Mouse (Mus musculus) cortical plate, adult 2 months (tissue): ENCODE data around the gene Lpcat2. TPM values are rescaled to one million over a fixed set of nuclear protein-coding genes. Genes with fewer than 3 reads are reported as not detected.
"Not testable (repeated sequence)": the region's sequence is repeated elsewhere in the genome, so short reads cannot be mapped to it uniquely, and the experiment has no call there.

ENCODE experiments used
- H3K27ac ChIP-seq: fragments of 200-500 bp; 2 replicates; pipeline ENCODE4 v1.5.1; 2012; ENCODE audit warnings: low read length, control low read depth, inconsistent platforms; ENCODE audit not compliant: insufficient read depth
- H3K4me1 ChIP-seq: fragments of 200-500 bp; 2 replicates; pipeline ENCODE4 v1.6.1; 2011; ENCODE audit warnings: low read length; ENCODE audit not compliant: control insufficient read depth, insufficient read depth
- H3K4me3 ChIP-seq: fragments of 200-500 bp; 2 replicates; pipeline ENCODE4 v1.5.1; 2011; ENCODE audit warnings: mild to moderate bottlenecking, low read length, control low read depth; ENCODE audit not compliant: insufficient read depth
- CTCF ChIP-seq: fragments of 200-500 bp; IDR thresholded peaks from 2 replicates; pipeline ENCODE4 v1.5.1; 2011; ENCODE audit warnings: mild to moderate bottlenecking, control low read depth, low read length; ENCODE audit not compliant: insufficient read depth; ENCODE audit errors: extremely low read depth
- POLR2A ChIP-seq: fragments of 200-500 bp; IDR thresholded peaks from 2 replicates; pipeline ENCODE4 v1.6.1; 2011; ENCODE audit warnings: mild to moderate bottlenecking, low read length, control low read depth; ENCODE audit not compliant: insufficient read depth; ENCODE audit errors: extremely low read depth
- polyA plus RNA-seq: library from polyadenylated mRNA; depleted of rRNA; stranded (reverse); fragments of >200 nt; gene quantifications from 2 replicates; pipeline ENCODE4 v1.2.3, GENCODE M21; 2012

Lpcat2 gene
- polyA plus RNA-seq, 1 experiment: 13.7 TPM

- Histone ChIP-seq H3K27ac (no peak overlapping the region), H3K4me1 (no peaks in the 10 kb centered on the region), H3K4me3 (no peak overlapping the region)
- TF ChIP-seq CTCF (peak; percentile 22; the same call in 1 of the 2 replicates), POLR2A (no peak)
These were observed 28.6 kb downstream of the Lpcat2 start for GRCm38 (mm10) chr8:92883771-92884170.

- H3K4me1 ChIP-seq, H3K4me3 ChIP-seq, H3K27ac ChIP-seq: not testable (repeated sequence)
These were observed 37.1 kb downstream of the Lpcat2 start for GRCm38 (mm10) chr8:92892216-92892615.

GRCm38 (mm10) chr8:92893870-92894269 lies 38.7 kb downstream of the Lpcat2 start:
- Histone ChIP-seq H3K4me1 (no peaks in the 10 kb centered on the region), H3K27ac (no peak overlapping the region), H3K4me3 (no peak overlapping the region)
- TF ChIP-seq CTCF (no peak), POLR2A (no peak)

GRCm38 (mm10) chr8:92895053-92895452 lies 39.9 kb downstream of the Lpcat2 start:
- H3K4me1 ChIP-seq: no peaks in the 10 kb centered on the region
- no peak overlapping the region for H3K4me3 ChIP-seq
- H3K27ac ChIP-seq: no peak overlapping the region
- no peak for TF ChIP-seq POLR2A
- no peak for TF ChIP-seq CTCF

- H3K27ac ChIP-seq: no peak overlapping the region
These were observed 40.9 kb downstream of the Lpcat2 start for GRCm38 (mm10) chr8:92896056-92896455.

GRCm38 (mm10) chr8:92896611-92897010 lies 41.5 kb downstream of the Lpcat2 start:
- TF ChIP-seq POLR2A: no peak
- no peak overlapping the region for H3K4me3 ChIP-seq
- no peaks in the 10 kb centered on the region for H3K4me1 ChIP-seq

More at GRCm38 (mm10) chr8:92896056-92896455, 40.9 kb downstream of the Lpcat2 start:
- H3K4me1 ChIP-seq: no peaks in the 10 kb centered on the region
- H3K4me3 ChIP-seq: no peak overlapping the region
- TF ChIP-seq POLR2A (no peak), CTCF (no peak)

GRCm38 (mm10) chr8:92897794-92898193 lies 42.7 kb downstream of the Lpcat2 start:
- Histone ChIP-seq H3K4me3 (no peak overlapping the region), H3K4me1 (no peaks in the 10 kb centered on the region), H3K27ac (no peak overlapping the region)
- TF ChIP-seq POLR2A: no peak
- no peak for TF ChIP-seq CTCF

More at GRCm38 (mm10) chr8:92896611-92897010, 41.5 kb downstream of the Lpcat2 start:
- no peak overlapping the region for H3K27ac ChIP-seq

GRCm38 (mm10) chr8:92899590-92899989 lies 44.5 kb downstream of the Lpcat2 start:
- no peak overlapping the region for H3K4me3 ChIP-seq
- TF ChIP-seq CTCF (no peak), POLR2A (no peak)
- no peaks in the 10 kb centered on the region for H3K4me1 ChIP-seq
- H3K27ac ChIP-seq: no peak overlapping the region

- no peak within 1 kb of the TSS for H3K4me3 ChIP-seq
- TF ChIP-seq CTCF: no peak
- H3K27ac ChIP-seq: no peak within 1 kb of the TSS
- H3K4me1 ChIP-seq: no peaks in the 10 kb centered on the region
These were observed 46.0 kb downstream of the Lpcat2 start, which contains the start of gene Capns2 for GRCm38 (mm10) chr8:92901107-92901506. TSS of gene Capns2 (plus strand) at chr8:92901407.

- H3K4me3 ChIP-seq: no peak overlapping the region
- no peaks in the 10 kb centered on the region for H3K4me1 ChIP-seq
- TF ChIP-seq CTCF: no peak
- TF ChIP-seq POLR2A: no peak
- no peak overlapping the region for H3K27ac ChIP-seq
These were observed 47.8 kb downstream of the Lpcat2 start for GRCm38 (mm10) chr8:92902981-92903380.
